Mouse (Mus musculus): ENCODE measurements at regions not wholly inside any gene's neighbourhood (a gene's known extent, or its start where the extent isn't known, plus 50 kb on each side); places are given as distances from the start of the nearest gene placed in this dataset.

DNA sequence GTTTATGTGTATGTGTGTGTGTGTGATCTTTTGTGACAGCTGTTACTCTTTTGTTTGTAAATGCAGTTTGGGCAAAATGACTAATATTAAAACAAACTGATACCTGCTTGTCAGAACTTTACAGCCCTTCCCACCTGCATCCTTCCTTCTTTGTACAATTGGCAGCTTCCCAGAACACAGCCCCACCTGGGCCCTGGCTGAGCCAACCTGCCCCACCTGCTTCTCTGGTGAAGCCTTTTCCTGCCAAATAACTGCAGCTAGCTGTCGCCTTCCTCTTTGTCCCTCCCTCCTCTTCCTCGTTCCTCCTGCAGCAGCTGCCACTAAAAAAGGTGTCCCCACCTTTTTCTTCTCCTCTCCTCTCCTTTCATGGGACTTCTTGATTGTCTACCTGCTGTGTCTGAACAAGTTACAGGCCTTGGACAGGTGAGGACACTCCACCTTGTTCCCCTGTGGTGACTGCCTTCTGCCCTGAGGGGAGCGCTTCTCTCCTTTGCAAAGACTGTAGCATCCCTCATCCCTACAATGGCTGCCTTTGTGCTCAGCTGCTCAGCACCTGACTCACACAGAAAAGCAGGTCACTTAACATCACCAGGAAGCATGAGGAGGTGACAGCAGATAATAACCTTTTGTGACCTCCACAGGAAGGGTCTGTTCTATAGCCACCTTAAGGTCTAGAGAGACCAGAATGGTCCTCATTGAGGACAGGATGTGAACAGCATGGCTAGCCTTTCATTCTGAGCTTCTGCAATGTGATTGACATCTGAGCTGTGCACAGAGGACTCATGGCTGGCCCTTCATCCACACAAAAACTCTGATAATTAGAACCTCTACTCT lies 295.2 kb downstream of the Epha4 start:
- H3K27me3 ChIP-seq (ENCODE audit: control insufficient read depth, insufficient read depth, low read length) = no peaks in the 10 kb centered on the region
- H3K9me3 ChIP-seq (ENCODE audit: control insufficient read depth, low read length) = no peaks in the 10 kb centered on the region
- ATAC-seq (ENCODE audit: low read depth) = no peak
- 84% methylated on average over 3 of the region's 3 CpGs for WGBS
- H3K4me2 ChIP-seq (ENCODE audit: low read depth, low read length) = no peak overlapping the region
- no peaks in the 10 kb centered on the region for H3K36me3 ChIP-seq (ENCODE audit: control insufficient read depth, insufficient read depth, low read length)
- H3K27ac ChIP-seq (ENCODE audit: low read depth, low read length) = no peak overlapping the region
- H3K9ac ChIP-seq (replicated peaks; ENCODE audit: low read depth, low read length) = no peak overlapping the region
- H3K4me3 ChIP-seq (ENCODE audit: low read depth, low read length) = no peak overlapping the region
- H3K4me1 ChIP-seq (ENCODE audit: control insufficient read depth, insufficient read depth, low read length) = no peaks in the 10 kb centered on the region

DNA sequence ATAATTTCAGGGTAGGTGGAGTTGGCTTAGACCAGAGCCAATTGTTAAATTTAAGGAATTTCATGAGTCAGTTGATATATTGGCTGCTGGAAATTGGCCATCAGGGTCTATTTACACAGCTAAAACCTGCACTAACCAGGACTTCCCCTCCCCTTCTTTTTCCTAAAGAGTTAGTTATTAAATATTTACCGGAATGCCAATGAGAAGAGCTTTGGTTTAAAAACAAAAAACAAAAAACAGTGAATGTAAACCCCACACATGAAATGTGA lies 294.6 kb downstream of the Epha4 start:
- Histone ChIP-seq H3K4me3 (ENCODE audit: low read depth, low read length) (no peak overlapping the region), H3K27ac (ENCODE audit: low read depth, low read length) (no peak overlapping the region), H3K4me1 (ENCODE audit: control insufficient read depth, insufficient read depth, low read length) (no peaks in the 10 kb centered on the region), H3K4me2 (ENCODE audit: low read depth, low read length) (no peak overlapping the region), H3K27me3 (ENCODE audit: control insufficient read depth, insufficient read depth, low read length) (no peaks in the 10 kb centered on the region), H3K36me3 (ENCODE audit: control insufficient read depth, insufficient read depth, low read length) (no peaks in the 10 kb centered on the region), H3K9me3 (ENCODE audit: control insufficient read depth, low read length) (no peaks in the 10 kb centered on the region), H3K9ac (replicated peaks; ENCODE audit: low read depth, low read length) (no peak overlapping the region)
- WGBS = 91% methylated on average over 1 of the region's 1 CpGs
- no peak for ATAC-seq (ENCODE audit: low read depth)

DNA sequence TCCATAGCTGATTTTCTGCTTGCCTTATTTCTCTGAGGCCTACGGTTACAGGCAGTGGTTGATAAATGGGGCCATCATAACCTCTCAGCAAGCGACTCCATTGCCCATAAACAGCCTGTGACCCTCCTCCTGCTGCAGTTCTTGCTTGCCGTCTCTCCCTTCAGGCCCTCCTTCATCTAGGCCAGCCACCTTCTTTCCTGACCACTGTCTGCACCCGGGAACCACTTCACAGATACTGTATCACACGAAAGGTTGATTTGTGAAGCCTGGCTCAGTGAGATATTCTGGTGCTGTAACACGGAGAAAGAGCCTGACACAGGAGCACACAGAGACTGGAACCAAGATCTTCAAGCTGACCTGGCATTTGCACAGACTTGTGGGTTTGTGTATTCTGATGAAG lies 294.1 kb downstream of the Epha4 start:
- H3K27me3 ChIP-seq (ENCODE audit: control insufficient read depth, insufficient read depth, low read length) = no peaks in the 10 kb centered on the region
- WGBS = 68% methylated on average over 6 of the region's 6 CpGs
- no peak overlapping the region for H3K4me3 ChIP-seq (ENCODE audit: low read depth, low read length)
- H3K36me3 ChIP-seq (ENCODE audit: control insufficient read depth, insufficient read depth, low read length) = no peaks in the 10 kb centered on the region
- ATAC-seq (ENCODE audit: low read depth) = no peak
- no peak overlapping the region for H3K4me2 ChIP-seq (ENCODE audit: low read depth, low read length)
- no peak overlapping the region for H3K9ac ChIP-seq (replicated peaks; ENCODE audit: low read depth, low read length)
- H3K27ac ChIP-seq (ENCODE audit: low read depth, low read length) = no peak overlapping the region
- H3K4me1 ChIP-seq (ENCODE audit: control insufficient read depth, insufficient read depth, low read length) = no peaks in the 10 kb centered on the region
- H3K9me3 ChIP-seq (ENCODE audit: control insufficient read depth, low read length) = no peaks in the 10 kb centered on the region

DNA sequence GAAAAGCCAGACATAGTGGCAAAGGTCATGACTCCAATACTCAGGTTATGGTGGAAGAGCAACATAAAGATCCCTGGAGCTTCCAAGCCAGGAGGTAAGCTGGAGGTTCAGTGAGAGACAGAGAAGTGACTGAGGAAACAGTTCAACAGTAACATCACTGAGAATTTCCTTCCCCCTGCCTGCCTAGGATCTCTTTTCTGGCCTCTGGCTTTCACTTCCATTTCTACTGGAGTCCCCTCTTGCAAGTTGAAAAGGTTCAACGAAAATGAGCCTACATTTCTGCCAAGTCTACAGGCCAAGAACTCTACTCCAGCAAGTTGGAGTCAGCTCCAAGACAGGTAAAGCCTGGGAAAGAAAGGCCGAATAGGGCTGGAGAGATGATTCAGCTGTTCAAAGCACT lies 293.0 kb downstream of the Epha4 start:
- WGBS = 95% methylated on average over 2 of the region's 2 CpGs
- H3K9ac ChIP-seq (replicated peaks; ENCODE audit: low read depth, low read length) = no peak overlapping the region
- ATAC-seq (ENCODE audit: low read depth) = no peak

GRCm38 (mm10) chr1:77226546-77226945 lies 288.3 kb downstream of the Epha4 start:
- no peak overlapping the region for H3K4me3 ChIP-seq (ENCODE audit: low read depth, low read length)
- WGBS = 57% methylated on average over 4 of the region's 4 CpGs
- no peak for ATAC-seq (ENCODE audit: low read depth)
- no peaks in the 10 kb centered on the region for H3K9me3 ChIP-seq (ENCODE audit: control insufficient read depth, low read length)
- H3K27ac ChIP-seq (ENCODE audit: low read depth, low read length) = no peak overlapping the region
- no peaks in the 10 kb centered on the region for H3K27me3 ChIP-seq (ENCODE audit: control insufficient read depth, insufficient read depth, low read length)
- H3K4me1 ChIP-seq (ENCODE audit: control insufficient read depth, insufficient read depth, low read length) = 0 out of 2 replicates have a peak, but pooled peaks cover 3% of the 10 kb centered on the region
- no peak overlapping the region for H3K9ac ChIP-seq (replicated peaks; ENCODE audit: low read depth, low read length)
- no peak overlapping the region for H3K4me2 ChIP-seq (ENCODE audit: low read depth, low read length)
- H3K36me3 ChIP-seq (ENCODE audit: control insufficient read depth, insufficient read depth, low read length) = no peaks in the 10 kb centered on the region

More for the DNA sequence above, 293.0 kb downstream of the Epha4 start:
- no peaks in the 10 kb centered on the region for H3K27me3 ChIP-seq (ENCODE audit: control insufficient read depth, insufficient read depth, low read length)
- no peak overlapping the region for H3K27ac ChIP-seq (ENCODE audit: low read depth, low read length)
- H3K4me3 ChIP-seq (ENCODE audit: low read depth, low read length) = no peak overlapping the region
- no peaks in the 10 kb centered on the region for H3K9me3 ChIP-seq (ENCODE audit: control insufficient read depth, low read length)
- no peak overlapping the region for H3K4me2 ChIP-seq (ENCODE audit: low read depth, low read length)
- H3K4me1 ChIP-seq (ENCODE audit: control insufficient read depth, insufficient read depth, low read length) = 0 out of 2 replicates have a peak, but pooled peaks cover 3% of the 10 kb centered on the region
- H3K36me3 ChIP-seq (ENCODE audit: control insufficient read depth, insufficient read depth, low read length) = no peaks in the 10 kb centered on the region

DNA sequence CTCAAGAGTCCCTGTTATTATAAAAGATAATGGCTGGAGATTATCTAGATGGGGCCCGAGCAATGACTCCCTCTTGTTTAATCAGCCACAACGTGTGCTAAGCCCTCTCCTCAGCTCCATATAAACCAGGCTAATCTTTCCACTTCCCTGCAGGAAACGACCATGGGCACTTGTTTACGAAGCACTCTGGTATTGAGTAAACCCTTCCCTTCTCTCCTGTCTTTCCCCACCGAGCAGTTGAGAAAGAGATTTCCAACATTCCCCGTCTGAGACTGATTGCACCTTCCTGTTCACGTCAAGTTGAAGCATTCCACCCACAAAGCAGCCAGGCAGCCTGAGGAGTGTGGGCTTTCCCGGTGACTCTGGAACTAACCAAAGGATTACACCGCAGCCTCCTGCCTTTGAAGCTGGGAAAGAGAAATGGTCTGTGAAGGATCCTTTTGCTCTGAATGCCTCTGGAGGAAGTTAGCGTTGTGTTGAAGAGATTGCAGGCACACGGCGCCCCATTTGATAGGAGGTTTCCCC lies 287.8 kb downstream of the Epha4 start:
- Histone ChIP-seq H3K36me3 (ENCODE audit: control insufficient read depth, insufficient read depth, low read length) (no peaks in the 10 kb centered on the region), H3K9me3 (ENCODE audit: control insufficient read depth, low read length) (no peaks in the 10 kb centered on the region), H3K27ac (ENCODE audit: low read depth, low read length) (no peak overlapping the region), H3K9ac (replicated peaks; ENCODE audit: low read depth, low read length) (no peak overlapping the region), H3K27me3 (ENCODE audit: control insufficient read depth, insufficient read depth, low read length) (no peaks in the 10 kb centered on the region), H3K4me2 (ENCODE audit: low read depth, low read length) (no peak overlapping the region), H3K4me1 (ENCODE audit: control insufficient read depth, insufficient read depth, low read length) (0 out of 2 replicates have a peak, but pooled peaks cover 3% of the 10 kb centered on the region), H3K4me3 (ENCODE audit: low read depth, low read length) (no peak overlapping the region)
- 26% methylated on average over 12 of the region's 12 CpGs for WGBS
- no peak for ATAC-seq (ENCODE audit: low read depth)

DNA sequence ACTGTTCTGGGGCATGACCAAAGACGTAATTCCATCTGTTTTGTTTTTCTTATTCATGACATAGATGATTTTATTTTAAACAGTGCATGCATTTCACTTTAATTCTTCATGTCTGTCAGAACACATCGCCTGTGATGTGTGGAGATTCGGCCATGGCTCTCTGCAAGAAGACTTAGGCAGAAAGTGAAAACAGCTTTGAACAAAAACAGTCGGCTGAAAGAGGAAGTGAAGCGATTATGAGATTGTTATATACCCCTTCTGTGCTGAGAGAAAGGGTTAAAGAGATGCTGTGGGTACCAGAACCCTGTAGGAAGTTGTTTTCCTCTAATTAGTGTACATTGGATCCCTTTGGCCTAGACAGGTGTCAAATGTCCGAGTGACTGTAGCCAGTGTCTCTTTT lies 287.1 kb downstream of the Epha4 start:
- H3K4me1 ChIP-seq (ENCODE audit: control insufficient read depth, insufficient read depth, low read length) = 0 out of 2 replicates have a peak, but pooled peaks cover 3% of the 10 kb centered on the region
- H3K9me3 ChIP-seq (ENCODE audit: control insufficient read depth, low read length) = no peaks in the 10 kb centered on the region
- H3K36me3 ChIP-seq (ENCODE audit: control insufficient read depth, insufficient read depth, low read length) = no peaks in the 10 kb centered on the region
- 79% methylated on average over 6 of the region's 6 CpGs for WGBS
- no peaks in the 10 kb centered on the region for H3K27me3 ChIP-seq (ENCODE audit: control insufficient read depth, insufficient read depth, low read length)
- H3K9ac ChIP-seq (replicated peaks; ENCODE audit: low read depth, low read length) = no peak overlapping the region
- no peak overlapping the region for H3K4me2 ChIP-seq (ENCODE audit: low read depth, low read length)
- H3K4me3 ChIP-seq (ENCODE audit: low read depth, low read length) = no peak overlapping the region
- no peak for ATAC-seq (ENCODE audit: low read depth)
- H3K27ac ChIP-seq (ENCODE audit: low read depth, low read length) = no peak overlapping the region

DNA sequence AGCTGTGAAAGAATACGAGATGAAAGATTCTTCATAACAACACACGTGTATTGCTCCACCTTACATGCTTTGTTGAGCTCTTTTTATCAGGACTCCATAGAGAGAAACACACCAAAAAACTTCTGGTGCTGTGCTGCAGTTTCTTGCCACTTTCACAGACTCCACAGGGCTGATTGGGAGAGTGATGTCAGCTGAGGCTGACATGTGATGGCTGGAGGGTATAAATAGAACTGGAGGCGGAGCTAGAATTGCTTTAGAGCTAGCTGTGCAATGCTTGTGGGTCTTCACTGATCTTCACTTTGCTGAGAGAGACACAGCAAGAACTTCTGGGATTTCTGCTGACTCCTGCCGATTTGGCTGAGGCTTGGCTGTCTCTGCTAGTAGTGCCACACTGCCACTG lies 285.3 kb downstream of the Epha4 start:
- Histone ChIP-seq H3K9ac (replicated peaks; ENCODE audit: low read depth, low read length) (no peak overlapping the region), H3K4me2 (ENCODE audit: low read depth, low read length) (no peak overlapping the region), H3K27ac (ENCODE audit: low read depth, low read length) (no peak overlapping the region), H3K4me1 (ENCODE audit: control insufficient read depth, insufficient read depth, low read length) (0 out of 2 replicates have a peak, but pooled peaks cover 3% of the 10 kb centered on the region), H3K4me3 (ENCODE audit: low read depth, low read length) (no peak overlapping the region), H3K27me3 (ENCODE audit: control insufficient read depth, insufficient read depth, low read length) (no peaks in the 10 kb centered on the region), H3K9me3 (ENCODE audit: control insufficient read depth, low read length) (no peaks in the 10 kb centered on the region), H3K36me3 (ENCODE audit: control insufficient read depth, insufficient read depth, low read length) (no peaks in the 10 kb centered on the region)
- ATAC-seq (ENCODE audit: low read depth) = no peak
- 90% methylated on average over 4 of the region's 4 CpGs for WGBS

DNA sequence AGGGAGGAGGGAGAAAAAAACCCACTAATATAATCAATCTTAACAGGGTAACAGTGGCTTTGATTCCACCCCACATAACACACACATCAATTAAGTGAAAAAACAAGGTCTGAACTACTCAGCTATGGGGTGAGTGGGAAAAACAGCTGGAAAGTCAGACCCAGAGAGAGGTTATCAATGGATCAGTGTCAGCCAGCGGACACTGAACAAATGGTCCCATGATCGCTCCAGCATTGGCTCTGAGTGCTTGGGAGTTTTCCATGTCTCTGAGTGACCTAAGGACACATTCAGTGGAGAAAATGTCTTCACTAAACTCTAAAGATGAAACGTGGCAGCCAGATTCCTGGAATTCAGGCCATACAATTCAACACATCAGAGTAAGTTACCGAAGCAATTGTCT lies 281.9 kb downstream of the Epha4 start:
- Histone ChIP-seq H3K36me3 (ENCODE audit: control insufficient read depth, insufficient read depth, low read length) (no peaks in the 10 kb centered on the region), H3K4me1 (ENCODE audit: control insufficient read depth, insufficient read depth, low read length) (no peaks in the 10 kb centered on the region), H3K9ac (replicated peaks; ENCODE audit: low read depth, low read length) (no peak overlapping the region), H3K4me3 (ENCODE audit: low read depth, low read length) (no peak overlapping the region), H3K9me3 (ENCODE audit: control insufficient read depth, low read length) (no peaks in the 10 kb centered on the region), H3K4me2 (ENCODE audit: low read depth, low read length) (no peak overlapping the region), H3K27ac (ENCODE audit: low read depth, low read length) (no peak overlapping the region), H3K27me3 (ENCODE audit: control insufficient read depth, insufficient read depth, low read length) (no peaks in the 10 kb centered on the region)
- no peak for ATAC-seq (ENCODE audit: low read depth)
- 83% methylated on average over 4 of the region's 4 CpGs for WGBS
